Mouse (Mus musculus) Patski (cell line): Measurements from ENCODE around the gene Slc41a2. TPM values are rescaled to one million over a fixed set of nuclear protein-coding genes. Genes with fewer than 3 reads are reported as not detected.

Experiments
- ATAC-seq: fragments of 100-300 bp; one replicate; pipeline ENCODE4 v1.8.0; 2021
- CTCF ChIA-PET: fragments of 350-600 bp; sonication (Branson Sonifier 250); formaldehyde crosslinking; loops from one replicate; lab custom pipeline; 2022; ENCODE audit warnings: inconsistent platforms; lab: Charles Lee
- POLR2A ChIA-PET: fragments of 350-600 bp; sonication (Branson Sonifier 250); formaldehyde crosslinking; loops from one replicate; lab custom pipeline; 2022; ENCODE audit warnings: antibody characterized with exemption, inconsistent platforms; lab: Charles Lee
- DNase-seq: peaks from one replicate; pipeline ENCODE4 v3.0.0-alpha.2; 2011; ENCODE audit warnings: low read depth, low spot score
- H3K27me3 ChIP-seq: fragments of 371-371 bp; one replicate; pipeline ENCODE4 v1.5.1; 2021
- CTCF ChIP-seq: fragments of 100-300 bp; IDR thresholded peaks from one replicate; pipeline ENCODE4 v1.5.1; 2021
- in situ Hi-C: fragments of 300-500 bp; cut with MboI; formaldehyde crosslinking; loops from 3 replicates; pipeline ENCODE4 v1.11.1; 2018; ENCODE audit warnings: low pct_unique_long_range_greater_than_20kb, mixed read lengths
- polyA plus RNA-seq: library from polyadenylated mRNA; unstranded; gene quantifications from one replicate; pipeline ENCODE4 v1.2.3, GENCODE M21; 2021

Gene Slc41a2
- polyA plus RNA-seq, 1 experiment from 2014 or later, result 30.0 TPM

DNA sequence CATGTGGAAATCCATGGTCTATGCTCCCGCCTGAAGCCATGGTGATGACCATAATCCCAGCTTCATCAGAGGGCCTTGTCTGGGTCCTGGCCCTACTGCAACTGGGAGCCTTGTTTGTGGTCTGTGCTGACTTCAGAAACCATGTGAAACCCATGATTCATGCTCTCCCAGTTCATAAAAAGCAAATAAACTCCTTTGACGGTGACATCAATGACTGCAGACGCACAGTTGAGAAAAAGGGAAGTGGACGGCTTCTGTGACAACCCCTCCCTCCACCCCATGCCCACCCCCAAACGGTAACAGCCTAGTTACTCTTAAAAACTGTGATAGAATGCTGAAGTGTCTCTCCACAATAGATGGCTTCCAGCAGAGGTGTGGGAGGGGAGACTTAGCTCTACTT, 122.1 kb downstream of the Slc41a2 start:
- ChIA-PET POLR2A (no interaction called here), CTCF (no interaction called here)
- no peaks in the 10 kb centered on the region for H3K27me3 ChIP-seq
- no peak for TF ChIP-seq CTCF
- in situ Hi-C loops, result loop anchor here (25.0 kb wide), 1 partner anchor 553 kb away; no protein-coding TSS in a partner anchor
- DNase-seq (no peak), ATAC-seq (no peak)

- ChIA-PET CTCF (interaction anchor here (1.0 to 1.7 kb wide), 2 partner anchors 301 to 303 kb away, joined by 3 read pairs; no protein-coding TSS in a partner anchor), POLR2A (no interaction called here)
- ATAC-seq, result no peak
- in situ Hi-C loops, result loop anchor here (25.0 kb wide), 1 partner anchor 550 kb away; no protein-coding TSS in a partner anchor
- no peak for TF ChIP-seq CTCF
- DNase-seq, result no peak
- H3K27me3 ChIP-seq, result no peaks in the 10 kb centered on the region
Observed at GRCm38 (mm10) chr10:83212618-83213017, 125.1 kb downstream of the Slc41a2 start.

DNA sequence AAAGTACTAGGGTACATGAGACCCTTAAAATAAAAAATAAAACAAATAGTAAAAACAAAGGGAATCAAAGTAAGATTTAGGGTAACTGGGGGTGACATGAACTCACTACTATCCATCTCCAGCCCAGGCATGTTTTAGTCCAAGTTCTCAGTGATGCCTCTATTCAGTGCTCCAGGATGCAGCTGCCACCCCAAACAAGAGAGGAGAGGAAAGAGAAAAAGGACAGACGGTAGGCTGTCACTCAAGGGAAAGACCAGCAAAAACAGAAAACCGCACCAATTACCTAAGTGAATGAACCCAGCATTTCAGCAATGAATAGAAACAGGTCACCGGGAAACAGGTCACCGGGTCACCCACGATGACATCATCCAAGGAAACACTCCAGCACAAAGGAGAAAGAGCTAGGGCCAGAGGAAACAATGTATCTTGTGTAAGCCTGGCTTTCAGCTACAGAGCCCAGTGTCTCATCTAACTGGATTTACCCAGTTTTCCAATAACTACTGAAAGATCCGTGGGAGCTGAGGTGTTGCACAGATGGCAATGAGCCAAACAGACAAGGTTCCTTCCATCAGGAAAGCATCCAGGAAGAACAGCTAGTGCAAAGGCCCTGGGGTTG, 126.6 kb downstream of the Slc41a2 start:
- H3K27me3 ChIP-seq, result no peaks in the 10 kb centered on the region
- in situ Hi-C loops, result loop anchor here (25.0 kb wide), 1 partner anchor 549 kb away; no protein-coding TSS in a partner anchor
- DNase-seq (no peak), ATAC-seq (no peak)
- TF ChIP-seq CTCF, result no peak
- ChIA-PET POLR2A (no interaction called here), CTCF (interaction anchor here (1.1 to 1.7 kb wide), 3 partner anchors 8 to 300 kb away, joined by 3 to 4 read pairs (median 3); no protein-coding TSS in a partner anchor)

GRCm38 (mm10) chr10:83210122-83210521, 127.6 kb downstream of the Slc41a2 start:
- TF ChIP-seq CTCF, result no peak
- POLR2A ChIA-PET, result no interaction called here
- H3K27me3 ChIP-seq, result no peaks in the 10 kb centered on the region
- CTCF ChIA-PET, result interaction anchor here (1.4 kb wide), 1 partner anchor 9 kb away, joined by 3 read pairs; no protein-coding TSS in a partner anchor
- in situ Hi-C loops, result loop anchor here (25.0 kb wide), 1 partner anchor 548 kb away; no protein-coding TSS in a partner anchor
- no peak for DNase-seq
- ATAC-seq, result no peak

GRCm38 (mm10) chr10:83209388-83209787, 128.3 kb downstream of the Slc41a2 start:
- no peak for DNase-seq
- in situ Hi-C loops, result loop anchor here (5.0 to 25.0 kb wide), 2 partner anchors 302 to 547 kb away; no protein-coding TSS in a partner anchor
- no peaks in the 10 kb centered on the region for H3K27me3 ChIP-seq
- POLR2A ChIA-PET, result no interaction called here
- CTCF ChIA-PET, result interaction anchor here (1.4 kb wide), 1 partner anchor 10 kb away, joined by 3 read pairs; no protein-coding TSS in a partner anchor
- TF ChIP-seq CTCF, result no peak
- no peak for ATAC-seq

- CTCF ChIA-PET, result no interaction called here
- no peak for ATAC-seq
Observed at GRCm38 (mm10) chr10:83208436-83208835, 129.2 kb downstream of the Slc41a2 start.

DNA sequence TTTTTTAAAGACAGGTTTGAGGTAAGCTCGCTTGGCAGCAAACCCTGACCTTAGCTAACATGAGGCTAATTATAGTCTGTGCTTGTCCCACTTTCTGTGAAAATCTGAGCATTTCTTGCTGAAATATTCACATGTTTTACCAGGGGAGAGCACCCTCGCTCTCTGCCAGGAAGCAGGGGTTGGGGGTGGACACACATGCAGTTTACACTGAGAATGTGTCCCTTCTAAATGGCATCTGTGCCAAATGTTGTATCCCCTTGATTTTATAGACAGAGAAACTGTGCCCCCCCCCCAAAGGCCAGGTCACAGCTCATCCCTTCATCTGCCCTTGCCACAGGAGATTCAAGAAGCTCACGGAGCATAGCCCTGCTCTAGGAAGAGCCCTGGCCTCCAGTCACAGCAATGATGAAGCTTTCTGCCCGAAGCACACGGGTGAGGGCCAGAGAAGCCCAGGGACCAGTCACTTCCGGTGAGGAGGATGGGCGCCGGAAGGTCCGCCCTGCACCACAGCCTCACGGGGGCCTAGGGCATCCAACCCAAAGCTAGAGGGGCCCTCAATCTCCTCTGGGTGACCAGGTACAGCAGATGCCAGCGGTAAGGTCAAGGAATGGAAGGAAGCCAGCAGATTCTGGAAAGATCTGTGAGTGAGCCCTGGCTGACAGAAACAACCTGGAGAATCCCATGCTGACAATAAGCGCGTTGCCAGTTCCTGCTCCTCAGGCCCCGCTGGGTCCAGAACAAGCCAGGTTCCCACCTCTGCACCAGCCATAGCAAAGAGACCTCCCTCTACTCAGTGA, 134.6 kb downstream of the Slc41a2 start:
- no peak for ATAC-seq
- DNase-seq, result no peak
- POLR2A ChIA-PET, result no interaction called here

More at GRCm38 (mm10) chr10:83208436-83208835, 129.2 kb downstream of the Slc41a2 start:
- DNase-seq, result no peak
- no peaks in the 10 kb centered on the region for H3K27me3 ChIP-seq
- POLR2A ChIA-PET, result interaction anchor here (0.7 kb wide), 1 partner anchor 855 kb away, joined by 3 read pairs; no protein-coding TSS in a partner anchor
- in situ Hi-C loops, result loop anchor here (5.0 to 25.0 kb wide), 2 partner anchors 301 to 546 kb away; no protein-coding TSS in a partner anchor
- TF ChIP-seq CTCF, result no peak

GRCm38 (mm10) chr10:83201525-83201924, 136.2 kb downstream of the Slc41a2 start:
- ATAC-seq (no peak), DNase-seq (no peak)
- POLR2A ChIA-PET, result no interaction called here
- CTCF ChIA-PET, result interaction anchor here (1.2 kb wide), 1 partner anchor 10 kb away, joined by 4 read pairs; no protein-coding TSS in a partner anchor
- in situ Hi-C loops, result loop anchor here (25.0 kb wide), 1 partner anchor 539 kb away; no protein-coding TSS in a partner anchor
- no peaks in the 10 kb centered on the region for H3K27me3 ChIP-seq
- no peak for TF ChIP-seq CTCF

More for the DNA sequence above, 134.6 kb downstream of the Slc41a2 start:
- no peak for TF ChIP-seq CTCF
- CTCF ChIA-PET, result interaction anchor here (1.2 kb wide), 1 partner anchor 8 kb away, joined by 4 read pairs; no protein-coding TSS in a partner anchor
- in situ Hi-C loops, result loop anchor here (25.0 kb wide), 1 partner anchor 541 kb away; no protein-coding TSS in a partner anchor
- H3K27me3 ChIP-seq, result no peaks in the 10 kb centered on the region

- ChIA-PET CTCF (no interaction called here), POLR2A (no interaction called here)
- in situ Hi-C loops, result no loop called here
- no peaks in the 10 kb centered on the region for H3K27me3 ChIP-seq
- ATAC-seq, result no peak
- no peak for TF ChIP-seq CTCF
- no peak for DNase-seq
Observed at GRCm38 (mm10) chr10:83199290-83199689, 138.4 kb downstream of the Slc41a2 start.

- ChIA-PET CTCF (no interaction called here), POLR2A (no interaction called here)
- TF ChIP-seq CTCF, result no peak
- DNase-seq (no peak), ATAC-seq (no peak)
- H3K27me3 ChIP-seq, result no peaks in the 10 kb centered on the region
- in situ Hi-C loops, result no loop called here
Observed at GRCm38 (mm10) chr10:83198692-83199091, 139.0 kb downstream of the Slc41a2 start.
